Mouse (Mus musculus): ENCODE measurements around the gene Nsd1. TPM values are rescaled to one million over a fixed set of nuclear protein-coding genes. Genes with fewer than 3 reads are reported as not detected.

The Nsd1 gene
- polyA plus RNA-seq, 1 experiment from 2014 or later, result 51.4 TPM

GRCm38 (mm10) chr13:55322130-55322825, 112.7 kb downstream of the Nsd1 start:
- 1% methylated on average over 31 of the region's 31 CpGs for WGBS
- no peaks in the 10 kb centered on the region for H3K9me3 ChIP-seq (replicated peaks)
- ATAC-seq (ENCODE audit: low FRiP score), result peak; percentile 30; the same call in 1 of the 2 replicates
- peaks cover 53% of the 10 kb centered on the region for H3K36me3 ChIP-seq
- peak overlapping the region; percentile 86 for H3K9ac ChIP-seq (replicated peaks)
- peak overlapping the region; percentile 92 for H3K4me2 ChIP-seq
- H3K4me3 ChIP-seq (replicated peaks), result peak overlapping the region; percentile 86
- H3K27me3 ChIP-seq (replicated peaks), result no peaks in the 10 kb centered on the region
- peak overlapping the region; percentile 81 for H3K27ac ChIP-seq (replicated peaks)
- H3K4me1 ChIP-seq, result peaks cover 44% of the 10 kb centered on the region

- Histone ChIP-seq H3K27ac (replicated peaks) (no peak overlapping the region), H3K4me3 (replicated peaks) (no peak overlapping the region), H3K9ac (replicated peaks) (no peak overlapping the region), H3K27me3 (replicated peaks) (no peaks in the 10 kb centered on the region), H3K36me3 (peaks cover 29% of the 10 kb centered on the region), H3K4me1 (peaks cover 63% of the 10 kb centered on the region), H3K9me3 (replicated peaks) (no peaks in the 10 kb centered on the region), H3K4me2 (no peak overlapping the region)
- ATAC-seq (ENCODE audit: low FRiP score), result no peak
- 82% methylated on average over 11 of the region's 11 CpGs for WGBS
Observed at GRCm38 (mm10) chr13:55325596-55325995, 116.0 kb downstream of the Nsd1 start.

- no peak for ATAC-seq (ENCODE audit: low FRiP score)
- peak overlapping the region; percentile 54; the same call in 1 of the 2 replicates for H3K27ac ChIP-seq (replicated peaks)
- WGBS, result 54% methylated on average over 4 of the region's 4 CpGs
- no peaks in the 10 kb centered on the region for H3K27me3 ChIP-seq (replicated peaks)
- H3K9me3 ChIP-seq (replicated peaks), result no peaks in the 10 kb centered on the region
- peak overlapping the region; percentile 98; the same call in 1 of the 2 replicates for H3K4me2 ChIP-seq
- peaks cover 29% of the 10 kb centered on the region for H3K36me3 ChIP-seq
- no peak overlapping the region for H3K4me3 ChIP-seq (replicated peaks)
- H3K4me1 ChIP-seq, result peaks cover 59% of the 10 kb centered on the region
- no peak overlapping the region for H3K9ac ChIP-seq (replicated peaks)
Observed at GRCm38 (mm10) chr13:55327169-55327568, 117.6 kb downstream of the Nsd1 start.

GRCm38 (mm10) chr13:55327633-55328032, 118.1 kb downstream of the Nsd1 start:
- H3K36me3 ChIP-seq, result peaks cover 29% of the 10 kb centered on the region
- H3K9me3 ChIP-seq (replicated peaks), result no peaks in the 10 kb centered on the region
- no peaks in the 10 kb centered on the region for H3K27me3 ChIP-seq (replicated peaks)
- peak; percentile 19 for ATAC-seq (ENCODE audit: low FRiP score)
- 45% methylated on average over 8 of the region's 8 CpGs for WGBS
- 0 out of 2 replicates have a peak overlapping the region, but pooled peaks have one; percentile 20 for H3K9ac ChIP-seq (replicated peaks)
- H3K27ac ChIP-seq (replicated peaks), result peak overlapping the region; percentile 54; the same call in 1 of the 2 replicates
- H3K4me2 ChIP-seq, result peak overlapping the region; percentile 98
- H3K4me3 ChIP-seq (replicated peaks), result 0 out of 2 replicates have a peak overlapping the region, but pooled peaks have one; percentile 10
- H3K4me1 ChIP-seq, result peaks cover 55% of the 10 kb centered on the region

GRCm38 (mm10) chr13:55328171-55328570, 118.6 kb downstream of the Nsd1 start:
- Histone ChIP-seq H3K4me3 (replicated peaks) (0 out of 2 replicates have a peak overlapping the region, but pooled peaks have one; percentile 83), H3K9ac (replicated peaks) (peak overlapping the region; percentile 20; the same call in 1 of the 2 replicates), H3K4me1 (peaks cover 50% of the 10 kb centered on the region), H3K27me3 (replicated peaks) (no peaks in the 10 kb centered on the region), H3K4me2 (peak overlapping the region; percentile 98), H3K27ac (replicated peaks) (no peak overlapping the region), H3K36me3 (peaks cover 28% of the 10 kb centered on the region), H3K9me3 (replicated peaks) (no peaks in the 10 kb centered on the region)
- WGBS, result 89% methylated on average over 6 of the region's 6 CpGs
- no peak for ATAC-seq (ENCODE audit: low FRiP score)

- Histone ChIP-seq H3K4me2 (peak overlapping the region; percentile 98), H3K9me3 (replicated peaks) (no peaks in the 10 kb centered on the region), H3K4me1 (peaks cover 45% of the 10 kb centered on the region), H3K27ac (replicated peaks) (no peak overlapping the region), H3K4me3 (replicated peaks) (peak overlapping the region; percentile 83; the same call in 1 of the 2 replicates), H3K27me3 (replicated peaks) (no peaks in the 10 kb centered on the region), H3K36me3 (peaks cover 23% of the 10 kb centered on the region), H3K9ac (replicated peaks) (peak overlapping the region; percentile 63; the same call in 1 of the 2 replicates)
- 87% methylated on average over 4 of the region's 4 CpGs for WGBS
- ATAC-seq (ENCODE audit: low FRiP score), result no peak
Observed at GRCm38 (mm10) chr13:55328641-55329040, 119.1 kb downstream of the Nsd1 start.

- Histone ChIP-seq H3K9me3 (replicated peaks) (no peaks in the 10 kb centered on the region), H3K4me1 (peaks cover 40% of the 10 kb centered on the region), H3K27ac (replicated peaks) (peak overlapping the region; percentile 82; the same call in 1 of the 2 replicates), H3K4me3 (replicated peaks) (peak overlapping the region; percentile 83), H3K27me3 (replicated peaks) (no peaks in the 10 kb centered on the region), H3K9ac (replicated peaks) (peak overlapping the region; percentile 63), H3K4me2 (peak overlapping the region; percentile 98), H3K36me3 (peaks cover 17% of the 10 kb centered on the region)
- ATAC-seq (ENCODE audit: low FRiP score), result peak; percentile 25
- under 1% methylated on average over 28 of the region's 29 CpGs for WGBS
Observed at GRCm38 (mm10) chr13:55329109-55329682, 119.6 kb downstream of the Nsd1 start.

- H3K4me3 ChIP-seq (replicated peaks), result peak within 1 kb of the TSS; percentile 83
- WGBS, result under 1% methylated on average over 81 of the region's 82 CpGs
- H3K4me2 ChIP-seq, result peak within 1 kb of the TSS; percentile 98
- peak within 1 kb of the TSS; percentile 82 for H3K27ac ChIP-seq (replicated peaks)
- peaks cover 37% of the 10 kb centered on the region for H3K4me1 ChIP-seq
- H3K27me3 ChIP-seq (replicated peaks), result no peaks in the 10 kb centered on the region
- peaks cover 13% of the 10 kb centered on the region for H3K36me3 ChIP-seq
- H3K9me3 ChIP-seq (replicated peaks), result no peaks in the 10 kb centered on the region
- peak; percentile 85 for ATAC-seq (ENCODE audit: low FRiP score)
- peak within 1 kb of the TSS; percentile 63 for H3K9ac ChIP-seq (replicated peaks)
Observed at GRCm38 (mm10) chr13:55329683-55330566, 120.3 kb downstream of the Nsd1 start, which contains the start of gene Mxd3. Mxd3 (minus strand) TSS chr13:55329823.

- Histone ChIP-seq H3K27ac (replicated peaks) (peak overlapping the region; percentile 82), H3K4me1 (peaks cover 37% of the 10 kb centered on the region), H3K9me3 (replicated peaks) (no peaks in the 10 kb centered on the region), H3K36me3 (peaks cover 5% of the 10 kb centered on the region), H3K4me3 (replicated peaks) (peak overlapping the region; percentile 83), H3K9ac (replicated peaks) (peak overlapping the region; percentile 63), H3K27me3 (replicated peaks) (no peaks in the 10 kb centered on the region), H3K4me2 (peak overlapping the region; percentile 98)
- no peak for ATAC-seq (ENCODE audit: low FRiP score)
- WGBS, result 49% methylated on average over 14 of the region's 14 CpGs
Observed at GRCm38 (mm10) chr13:55330567-55331400, 121.2 kb downstream of the Nsd1 start.

- 96% methylated on average over 3 of the region's 3 CpGs for WGBS
- Histone ChIP-seq H3K9ac (replicated peaks) (no peak overlapping the region), H3K27ac (replicated peaks) (no peak overlapping the region), H3K4me1 (peaks cover 31% of the 10 kb centered on the region), H3K27me3 (replicated peaks) (no peaks in the 10 kb centered on the region), H3K4me2 (no peak overlapping the region), H3K4me3 (replicated peaks) (no peak overlapping the region), H3K36me3 (no peaks in the 10 kb centered on the region), H3K9me3 (replicated peaks) (no peaks in the 10 kb centered on the region)
- ATAC-seq (ENCODE audit: low FRiP score), result no peak
Observed at GRCm38 (mm10) chr13:55332331-55332730, 122.7 kb downstream of the Nsd1 start.
